Mouse (Mus musculus) intestine, embryonic 15.5 days (tissue): Measurements from ENCODE around the gene Setd5. TPM values are rescaled to one million over a fixed set of nuclear protein-coding genes. Genes with fewer than 3 reads are reported as not detected.

ENCODE experiments used
- ATAC-seq: fragments of 200-750 bp; cut with Nextera tagmentation; 2 replicates; pipeline ENCODE4 v1.8.0; 2017; ENCODE audit warnings: moderate TSS enrichment, moderate library complexity
- H3K27ac ChIP-seq: fragments of 300-500 bp; sonication (generic); 2 replicates; pipeline ENCODE4 v1.5.1; 2015; ENCODE audit warnings: mild to moderate bottlenecking, inconsistent platforms
- H3K27me3 ChIP-seq: fragments of 300-500 bp; sonication (generic); replicated peaks from 2 replicates; pipeline ENCODE4 v1.6.1; 2015; ENCODE audit warnings: inconsistent platforms
- H3K36me3 ChIP-seq: fragments of 300-500 bp; sonication (generic); 2 replicates; pipeline ENCODE4 v1.6.1; 2015; ENCODE audit warnings: inconsistent platforms
- H3K4me1 ChIP-seq: fragments of 300-500 bp; sonication (generic); replicated peaks from 2 replicates; pipeline ENCODE4 v1.6.1; 2015; ENCODE audit warnings: inconsistent platforms
- H3K4me2 ChIP-seq: fragments of 300-500 bp; sonication (generic); replicated peaks from 2 replicates; pipeline ENCODE4 v1.6.1; 2015; ENCODE audit warnings: mild to moderate bottlenecking, inconsistent platforms
- H3K4me3 ChIP-seq: fragments of 300-500 bp; sonication (generic); replicated peaks from 2 replicates; pipeline ENCODE4 v1.5.1; 2015; ENCODE audit warnings: inconsistent platforms
- H3K9ac ChIP-seq: fragments of 300-500 bp; sonication (generic); 2 replicates; pipeline ENCODE4 v1.6.1; 2015; ENCODE audit warnings: inconsistent platforms
- H3K9me3 ChIP-seq: fragments of 300-500 bp; sonication (generic); 2 replicates; pipeline ENCODE4 v1.6.1; 2016; ENCODE audit warnings: inconsistent platforms
- WGBS: fragments of 180-500 bp; shearing (Covaris S2); methylation state at CpG from one replicate; pipeline ENCODE4 v1.1.7; 2015; 5-methylcytosine and 5-hydroxymethylcytosine counted together
- polyA plus RNA-seq: library from polyadenylated mRNA; unstranded; fragments of >200 nt; fragmentation: Nextera tagmentation; extraction: Ambion mirVana; gene quantifications from 2 replicates; pipeline ENCODE4 v1.2.1, GENCODE M21; 2015

The Setd5 gene
- polyA plus RNA-seq, 1 experiment from 2014 or later: 70.0 TPM

GRCm38 (mm10) chr6:113097662-113098061 lies 20.5 kb downstream of the Setd5 start:
- ATAC-seq: no peak
- Histone ChIP-seq H3K4me2 (no peak overlapping the region), H3K27me3 (no peaks in the 10 kb centered on the region)

DNA sequence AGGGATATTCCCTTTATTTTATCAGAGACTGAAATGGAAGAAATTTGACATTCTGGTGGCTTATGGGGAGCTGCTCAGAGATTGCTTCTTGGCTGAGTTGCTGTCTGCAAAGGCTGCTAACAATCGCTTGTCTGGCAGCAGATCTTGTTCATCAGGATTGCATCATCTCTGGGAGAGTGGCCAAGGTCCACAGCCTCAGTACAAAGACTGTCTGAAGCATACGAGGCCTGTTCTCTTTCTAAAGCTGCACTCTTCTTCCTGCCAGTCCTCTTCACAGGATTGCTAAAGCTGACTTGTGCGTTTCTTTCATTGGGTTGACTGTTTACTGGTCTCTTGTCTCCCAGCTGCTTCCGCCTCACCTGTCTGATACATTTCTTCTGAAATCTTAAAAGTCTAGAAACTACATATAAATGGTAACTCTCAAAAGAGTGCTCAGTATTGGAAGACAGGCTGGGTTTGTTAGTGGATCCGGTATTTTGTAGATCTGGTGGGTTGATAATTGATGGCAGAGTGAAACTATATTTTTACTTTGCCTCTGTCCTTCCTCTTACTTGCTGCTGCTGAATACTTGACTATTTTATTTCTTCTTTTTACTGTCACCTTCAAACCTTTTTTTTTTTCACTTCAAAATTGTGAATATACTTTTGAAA lies 22.6 kb downstream of the Setd5 start:
- Histone ChIP-seq H3K9ac (no peak overlapping the region), H3K27ac (peak overlapping the region; percentile 63), H3K4me1 (peaks cover 7% of the 10 kb centered on the region), H3K9me3 (no peaks in the 10 kb centered on the region), H3K4me3 (no peak overlapping the region), H3K4me2 (peak overlapping the region; percentile 25; the same call in 1 of the 2 replicates), H3K36me3 (no peaks in the 10 kb centered on the region), H3K27me3 (no peaks in the 10 kb centered on the region)
- ATAC-seq: peak; percentile 96
- WGBS: 13% methylated on average over 5 of the region's 5 CpGs

More at GRCm38 (mm10) chr6:113097662-113098061, 20.5 kb downstream of the Setd5 start:
- no peak overlapping the region for H3K27ac ChIP-seq
- H3K4me1 ChIP-seq: peaks cover 7% of the 10 kb centered on the region
- 72% methylated on average over 5 of the region's 5 CpGs for WGBS
- no peak overlapping the region for H3K9ac ChIP-seq
- H3K4me3 ChIP-seq: no peak overlapping the region
- no peaks in the 10 kb centered on the region for H3K36me3 ChIP-seq
- no peaks in the 10 kb centered on the region for H3K9me3 ChIP-seq

DNA sequence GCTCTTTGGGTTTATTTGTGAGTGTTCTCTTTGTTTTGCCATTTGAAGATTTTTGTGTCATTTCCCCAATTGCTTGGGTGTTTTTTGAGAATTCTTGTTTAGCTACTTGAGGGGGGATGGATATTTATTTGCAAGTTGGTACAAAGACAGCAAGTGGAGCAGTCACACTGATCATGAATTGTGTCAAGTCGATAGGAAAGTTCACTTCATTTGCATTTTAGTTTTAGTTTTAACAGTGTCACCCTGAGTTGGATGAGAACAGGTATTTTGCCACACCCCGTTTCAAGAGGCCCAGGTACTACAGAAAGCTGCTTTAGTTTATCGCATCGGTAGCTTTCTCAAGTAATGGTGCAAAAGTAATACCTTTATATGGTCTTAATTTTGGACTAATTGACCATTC lies 25.4 kb downstream of the Setd5 start:
- Histone ChIP-seq H3K27ac (no peak overlapping the region), H3K9ac (no peak overlapping the region), H3K4me1 (peaks cover 5% of the 10 kb centered on the region), H3K9me3 (no peaks in the 10 kb centered on the region), H3K36me3 (peaks cover 2% of the 10 kb centered on the region; the same call in 1 of the 2 replicates), H3K4me3 (no peak overlapping the region), H3K27me3 (no peaks in the 10 kb centered on the region), H3K4me2 (no peak overlapping the region)
- no peak for ATAC-seq
- 66% methylated on average over 4 of the region's 4 CpGs for WGBS

GRCm38 (mm10) chr6:113103765-113104164 lies 26.6 kb downstream of the Setd5 start:
- Histone ChIP-seq H3K4me3 (no peak overlapping the region), H3K27me3 (no peaks in the 10 kb centered on the region), H3K4me1 (peaks cover 5% of the 10 kb centered on the region), H3K36me3 (peaks cover 2% of the 10 kb centered on the region; the same call in 1 of the 2 replicates), H3K4me2 (no peak overlapping the region), H3K27ac (no peak overlapping the region), H3K9ac (no peak overlapping the region), H3K9me3 (no peaks in the 10 kb centered on the region)
- no peak for ATAC-seq

GRCm38 (mm10) chr6:113109378-113109777 lies 32.2 kb downstream of the Setd5 start:
- no peaks in the 10 kb centered on the region for H3K4me1 ChIP-seq
- no peak overlapping the region for H3K4me3 ChIP-seq
- no peaks in the 10 kb centered on the region for H3K9me3 ChIP-seq
- H3K36me3 ChIP-seq: peaks cover 27% of the 10 kb centered on the region
- H3K4me2 ChIP-seq: no peak overlapping the region
- WGBS: 92% methylated on average over 3 of the region's 3 CpGs
- H3K27ac ChIP-seq: no peak overlapping the region
- H3K27me3 ChIP-seq: no peaks in the 10 kb centered on the region
- no peak for ATAC-seq
- H3K9ac ChIP-seq: no peak overlapping the region

DNA sequence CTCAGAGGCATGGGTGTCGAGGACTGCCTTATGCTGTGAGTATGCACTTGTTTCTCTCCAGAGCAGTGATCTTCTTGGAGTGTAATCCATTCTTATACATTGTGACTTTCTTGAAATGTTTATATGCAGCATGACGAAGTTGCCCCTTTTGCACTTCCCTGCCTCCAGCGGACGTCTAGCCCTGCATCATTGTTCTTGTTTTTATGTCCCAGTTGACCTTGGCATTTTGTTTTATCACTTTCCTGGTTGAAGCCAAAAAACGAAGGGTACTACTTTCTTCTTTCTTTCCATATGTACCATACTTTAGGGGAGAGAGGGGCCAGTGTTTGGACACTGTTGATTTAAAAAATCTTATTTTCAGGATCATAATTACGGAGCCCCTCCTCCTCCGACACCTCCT lies 32.8 kb downstream of the Setd5 start:
- peaks cover 27% of the 10 kb centered on the region for H3K36me3 ChIP-seq
- WGBS: 83% methylated on average over 7 of the region's 7 CpGs

DNA sequence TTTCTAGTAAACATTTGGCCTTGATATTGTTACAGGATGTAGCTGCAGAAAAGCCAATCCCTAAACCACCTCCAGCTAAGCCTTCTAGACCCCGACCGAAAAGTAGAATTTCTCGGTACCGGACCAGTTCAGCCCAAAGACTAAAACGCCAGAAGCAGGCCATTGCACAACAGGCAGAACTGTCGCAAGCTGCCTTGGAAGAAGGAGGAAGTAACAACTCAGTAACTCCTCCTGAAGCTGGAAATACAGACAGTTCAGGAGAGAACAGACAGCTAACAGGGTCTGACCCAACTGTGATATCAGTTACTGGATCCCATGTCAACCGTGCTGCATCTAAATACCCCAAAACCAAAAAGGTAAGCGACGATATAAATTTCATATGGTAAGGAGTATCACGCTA lies 43.6 kb downstream of the Setd5 start:
- no peak for ATAC-seq
- WGBS: 92% methylated on average over 10 of the region's 10 CpGs
- Histone ChIP-seq H3K27ac (no peak overlapping the region), H3K4me3 (no peak overlapping the region), H3K4me1 (no peaks in the 10 kb centered on the region), H3K9me3 (no peaks in the 10 kb centered on the region), H3K9ac (no peak overlapping the region), H3K4me2 (no peak overlapping the region), H3K27me3 (no peaks in the 10 kb centered on the region), H3K36me3 (peaks cover 39% of the 10 kb centered on the region)

More for the DNA sequence above, 32.8 kb downstream of the Setd5 start:
- Histone ChIP-seq H3K4me3 (no peak overlapping the region), H3K27me3 (no peaks in the 10 kb centered on the region), H3K9ac (no peak overlapping the region), H3K4me1 (no peaks in the 10 kb centered on the region), H3K9me3 (no peaks in the 10 kb centered on the region), H3K4me2 (no peak overlapping the region), H3K27ac (no peak overlapping the region)
- no peak for ATAC-seq

DNA sequence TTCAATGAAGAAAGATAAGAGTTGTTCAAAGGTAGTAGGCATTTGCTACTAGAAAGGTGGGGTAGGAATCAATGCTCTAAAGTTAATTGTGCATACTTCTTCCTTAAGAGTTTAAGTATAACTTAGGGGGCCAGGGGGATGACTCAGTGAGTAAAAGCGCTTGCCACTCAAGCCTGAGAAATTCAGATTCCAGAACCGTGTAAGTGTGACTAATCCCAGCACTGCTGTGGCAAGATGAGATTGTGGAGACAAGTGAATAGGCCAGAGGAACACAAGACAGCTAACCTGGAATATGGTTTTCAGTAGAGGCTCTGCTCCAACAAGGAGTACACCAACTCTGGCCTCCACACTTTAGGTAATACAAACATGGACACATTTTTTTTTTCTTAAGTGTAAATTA lies 56.2 kb downstream of the Setd5 start:
- Histone ChIP-seq H3K9ac (no peak overlapping the region), H3K9me3 (no peaks in the 10 kb centered on the region), H3K27me3 (no peaks in the 10 kb centered on the region), H3K36me3 (peaks cover 24% of the 10 kb centered on the region), H3K4me2 (no peak overlapping the region), H3K4me1 (no peaks in the 10 kb centered on the region), H3K27ac (no peak overlapping the region), H3K4me3 (no peak overlapping the region)
- 70% methylated on average over 2 of the region's 2 CpGs for WGBS
- no peak for ATAC-seq

- Histone ChIP-seq H3K4me2 (peak overlapping the region; percentile 39), H3K9ac (no peak overlapping the region), H3K36me3 (peaks cover 40% of the 10 kb centered on the region), H3K4me3 (no peak overlapping the region), H3K27ac (peak overlapping the region; percentile 48; the same call in 1 of the 2 replicates), H3K9me3 (no peaks in the 10 kb centered on the region), H3K27me3 (no peaks in the 10 kb centered on the region), H3K4me1 (0 out of 2 replicates have a peak, but pooled peaks cover 8% of the 10 kb centered on the region)
- WGBS: 35% methylated on average over 1 of the region's 1 CpGs
- peak; percentile 80 for ATAC-seq
These were observed 64.4 kb downstream of the Setd5 start for GRCm38 (mm10) chr6:113141389-113142094.

DNA sequence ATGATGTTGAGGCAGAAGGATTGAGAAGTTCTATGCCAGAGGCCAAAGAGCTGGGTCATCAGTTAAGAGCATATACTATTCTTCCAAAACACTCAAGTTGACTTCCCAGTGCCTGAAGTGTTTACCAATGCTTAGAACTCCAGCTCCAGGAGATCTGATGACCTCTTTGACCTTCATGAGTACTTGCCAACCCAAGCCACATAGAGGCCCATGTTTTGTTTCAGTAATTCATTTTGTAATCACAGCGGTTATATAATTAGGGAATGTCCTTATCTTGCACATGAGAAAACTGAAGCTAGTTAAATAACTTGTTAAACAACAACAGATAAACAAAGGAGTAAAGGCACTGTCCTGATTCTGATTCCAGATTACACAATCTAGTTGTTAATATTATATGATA lies 67.6 kb downstream of the Setd5 start:
- 93% methylated on average over 1 of the region's 1 CpGs for WGBS
- no peak for ATAC-seq
- Histone ChIP-seq H3K27ac (no peak overlapping the region), H3K36me3 (peaks cover 46% of the 10 kb centered on the region), H3K9ac (no peak overlapping the region), H3K4me3 (no peak overlapping the region), H3K27me3 (no peaks in the 10 kb centered on the region), H3K4me1 (0 out of 2 replicates have a peak, but pooled peaks cover 8% of the 10 kb centered on the region), H3K4me2 (no peak overlapping the region), H3K9me3 (no peaks in the 10 kb centered on the region)

GRCm38 (mm10) chr6:113145249-113145648 lies 68.1 kb downstream of the Setd5 start:
- no peak overlapping the region for H3K4me3 ChIP-seq
- H3K4me1 ChIP-seq: 0 out of 2 replicates have a peak, but pooled peaks cover 8% of the 10 kb centered on the region
- no peaks in the 10 kb centered on the region for H3K9me3 ChIP-seq
- no peak overlapping the region for H3K27ac ChIP-seq
- no peak overlapping the region for H3K4me2 ChIP-seq
- WGBS: 97% methylated on average over 4 of the region's 4 CpGs
- peaks cover 49% of the 10 kb centered on the region for H3K36me3 ChIP-seq
- H3K9ac ChIP-seq: no peak overlapping the region
- no peaks in the 10 kb centered on the region for H3K27me3 ChIP-seq
- ATAC-seq: no peak

DNA sequence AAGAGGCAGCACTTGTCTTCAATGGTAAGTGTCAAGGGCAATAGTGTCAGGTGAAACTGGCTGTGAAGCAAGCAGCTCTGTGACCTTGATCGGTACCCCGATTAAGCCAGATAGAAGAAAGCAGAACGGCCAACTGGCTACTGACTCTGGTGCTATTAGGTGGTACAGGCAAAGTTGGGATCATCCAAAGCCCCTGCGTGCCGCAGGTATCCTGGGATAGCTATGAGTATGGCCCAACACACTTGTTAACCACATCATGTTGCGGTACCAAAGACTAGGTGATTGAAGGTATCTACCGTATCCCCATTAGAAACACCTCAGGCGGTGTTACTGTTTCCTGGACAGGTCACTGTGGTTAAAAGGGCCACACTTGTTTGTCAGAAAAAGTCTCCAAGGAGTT lies 76.9 kb downstream of the Setd5 start:
- Histone ChIP-seq H3K4me1 (no peaks in the 10 kb centered on the region), H3K9ac (no peak overlapping the region), H3K4me3 (no peak overlapping the region), H3K4me2 (no peak overlapping the region), H3K36me3 (peaks cover 34% of the 10 kb centered on the region), H3K9me3 (no peaks in the 10 kb centered on the region), H3K27me3 (no peaks in the 10 kb centered on the region), H3K27ac (no peak overlapping the region)
- WGBS: 97% methylated on average over 8 of the region's 8 CpGs
- no peak for ATAC-seq

DNA sequence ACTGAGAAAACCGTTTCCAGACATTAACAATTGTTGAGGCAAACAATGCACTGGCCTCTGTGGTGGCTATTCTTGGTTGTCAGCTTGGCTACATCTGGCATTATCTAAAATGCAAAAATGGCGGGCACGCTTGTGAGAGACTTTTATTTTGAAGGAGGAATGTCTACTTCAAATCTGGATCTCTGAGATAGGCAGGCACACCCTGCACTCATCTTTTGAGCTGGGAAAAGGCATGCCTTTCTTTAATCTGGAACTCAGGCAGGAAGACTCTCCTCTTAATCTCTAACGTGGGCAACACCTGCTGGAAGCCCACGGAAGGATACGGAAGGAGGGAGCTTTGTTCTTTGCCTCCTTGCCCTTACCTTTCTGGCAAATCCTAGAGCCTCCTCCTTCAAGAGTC lies 77.7 kb downstream of the Setd5 start:
- no peak overlapping the region for H3K27ac ChIP-seq
- no peak overlapping the region for H3K4me3 ChIP-seq
- H3K27me3 ChIP-seq: no peaks in the 10 kb centered on the region
- WGBS: 86% methylated on average over 6 of the region's 6 CpGs
- H3K9ac ChIP-seq: no peak overlapping the region
- ATAC-seq: no peak
- H3K4me2 ChIP-seq: no peak overlapping the region
- no peaks in the 10 kb centered on the region for H3K9me3 ChIP-seq
- peaks cover 27% of the 10 kb centered on the region for H3K36me3 ChIP-seq
- no peaks in the 10 kb centered on the region for H3K4me1 ChIP-seq
